Mouse (Mus musculus): ENCODE measurements at regions not wholly inside any gene's neighbourhood (a gene's known extent, or its start where the extent isn't known, plus 50 kb on each side); places are given as distances from the start of the nearest gene placed in this dataset.

- H3K27me3 ChIP-seq (replicated peaks; ENCODE audit: control insufficient read depth, insufficient read depth, low read length), result no peaks in the 10 kb centered on the region
- ATAC-seq, result no peak
- H3K36me3 ChIP-seq (ENCODE audit: control insufficient read depth, insufficient read depth), result no peaks in the 10 kb centered on the region
- H3K4me3 ChIP-seq (ENCODE audit: low read depth, low read length), result no peak overlapping the region
- H3K9me3 ChIP-seq (ENCODE audit: control insufficient read depth), result peaks cover 4% of the 10 kb centered on the region; the same call in 1 of the 2 replicates
- no peak for TF ChIP-seq CTCF (IDR thresholded peaks at IDR 0.05; ENCODE audit: low read depth)
- no peak overlapping the region for H3K9ac ChIP-seq (ENCODE audit: low read depth, low read length)
- no peak overlapping the region for H3K4me2 ChIP-seq (replicated peaks; ENCODE audit: low read depth)
- WGBS, result 72% methylated on average over 4 of the region's 4 CpGs
- H3K27ac ChIP-seq (ENCODE audit: low read depth, low read length), result no peak overlapping the region
- peaks cover 5% of the 10 kb centered on the region; the same call in 1 of the 2 replicates for H3K4me1 ChIP-seq (replicated peaks; ENCODE audit: control insufficient read depth, insufficient read depth, low read length)
Measured at GRCm38 (mm10) chr1:88953516-88953915, 116.7 kb upstream of the Sh3bp4 start.

GRCm38 (mm10) chr1:88954784-88955183 lies 115.4 kb upstream of the Sh3bp4 start:
- Histone ChIP-seq H3K4me2 (replicated peaks; ENCODE audit: low read depth) (no peak overlapping the region), H3K27me3 (replicated peaks; ENCODE audit: control insufficient read depth, insufficient read depth, low read length) (no peaks in the 10 kb centered on the region), H3K9me3 (ENCODE audit: control insufficient read depth) (no peaks in the 10 kb centered on the region), H3K27ac (ENCODE audit: low read depth, low read length) (peak overlapping the region; percentile 35; the same call in 1 of the 2 replicates), H3K4me3 (ENCODE audit: low read depth, low read length) (no peak overlapping the region), H3K9ac (ENCODE audit: low read depth, low read length) (no peak overlapping the region), H3K36me3 (ENCODE audit: control insufficient read depth, insufficient read depth) (no peaks in the 10 kb centered on the region), H3K4me1 (replicated peaks; ENCODE audit: control insufficient read depth, insufficient read depth, low read length) (peaks cover 5% of the 10 kb centered on the region; the same call in 1 of the 2 replicates)
- peak; percentile 19; the same call in 1 of the 2 replicates for TF ChIP-seq CTCF (IDR thresholded peaks at IDR 0.05; ENCODE audit: low read depth)
- 48% methylated on average over 5 of the region's 5 CpGs for WGBS
- peak; percentile 84 for ATAC-seq

- WGBS, result 90% methylated on average over 5 of the region's 5 CpGs
- H3K4me2 ChIP-seq (replicated peaks; ENCODE audit: low read depth), result no peak overlapping the region
- no peaks in the 10 kb centered on the region for H3K27me3 ChIP-seq (replicated peaks; ENCODE audit: control insufficient read depth, insufficient read depth, low read length)
- H3K36me3 ChIP-seq (ENCODE audit: control insufficient read depth, insufficient read depth), result no peaks in the 10 kb centered on the region
- no peak for TF ChIP-seq CTCF (IDR thresholded peaks at IDR 0.05; ENCODE audit: low read depth)
- no peak overlapping the region for H3K27ac ChIP-seq (ENCODE audit: low read depth, low read length)
- H3K4me3 ChIP-seq (ENCODE audit: low read depth, low read length), result no peak overlapping the region
- no peak overlapping the region for H3K9ac ChIP-seq (ENCODE audit: low read depth, low read length)
- no peaks in the 10 kb centered on the region for H3K9me3 ChIP-seq (ENCODE audit: control insufficient read depth)
- peaks cover 5% of the 10 kb centered on the region; the same call in 1 of the 2 replicates for H3K4me1 ChIP-seq (replicated peaks; ENCODE audit: control insufficient read depth, insufficient read depth, low read length)
- no peak for ATAC-seq
Measured at GRCm38 (mm10) chr1:88957061-88957460, 113.2 kb upstream of the Sh3bp4 start.

- TF ChIP-seq CTCF (IDR thresholded peaks at IDR 0.05; ENCODE audit: low read depth), result no peak
- Histone ChIP-seq H3K4me1 (replicated peaks; ENCODE audit: control insufficient read depth, insufficient read depth, low read length) (peaks cover 4% of the 10 kb centered on the region; the same call in 1 of the 2 replicates), H3K36me3 (ENCODE audit: control insufficient read depth, insufficient read depth) (no peaks in the 10 kb centered on the region), H3K9me3 (ENCODE audit: control insufficient read depth) (no peaks in the 10 kb centered on the region), H3K4me3 (ENCODE audit: low read depth, low read length) (no peak overlapping the region), H3K9ac (ENCODE audit: low read depth, low read length) (no peak overlapping the region), H3K27ac (ENCODE audit: low read depth, low read length) (no peak overlapping the region), H3K27me3 (replicated peaks; ENCODE audit: control insufficient read depth, insufficient read depth, low read length) (no peaks in the 10 kb centered on the region), H3K4me2 (replicated peaks; ENCODE audit: low read depth) (no peak overlapping the region)
- WGBS, result 45% methylated on average over 4 of the region's 4 CpGs
- no peak for ATAC-seq
Measured at GRCm38 (mm10) chr1:88959715-88960114, 110.5 kb upstream of the Sh3bp4 start.

- Histone ChIP-seq H3K9ac (ENCODE audit: low read depth, low read length) (no peak overlapping the region), H3K9me3 (ENCODE audit: control insufficient read depth) (no peaks in the 10 kb centered on the region), H3K36me3 (ENCODE audit: control insufficient read depth, insufficient read depth) (no peaks in the 10 kb centered on the region), H3K4me1 (replicated peaks; ENCODE audit: control insufficient read depth, insufficient read depth, low read length) (no peaks in the 10 kb centered on the region), H3K27me3 (replicated peaks; ENCODE audit: control insufficient read depth, insufficient read depth, low read length) (no peaks in the 10 kb centered on the region), H3K27ac (ENCODE audit: low read depth, low read length) (no peak overlapping the region), H3K4me3 (ENCODE audit: low read depth, low read length) (no peak overlapping the region), H3K4me2 (replicated peaks; ENCODE audit: low read depth) (no peak overlapping the region)
- ATAC-seq, result no peak
- WGBS, result 78% methylated on average over 11 of the region's 11 CpGs
- no peak for TF ChIP-seq CTCF (IDR thresholded peaks at IDR 0.05; ENCODE audit: low read depth)
Measured at GRCm38 (mm10) chr1:88960142-88960541, 110.1 kb upstream of the Sh3bp4 start.

GRCm38 (mm10) chr1:88964045-88964747 lies 106.0 kb upstream of the Sh3bp4 start:
- no peak for TF ChIP-seq CTCF (IDR thresholded peaks at IDR 0.05; ENCODE audit: low read depth)
- Histone ChIP-seq H3K27ac (ENCODE audit: low read depth, low read length) (no peak overlapping the region), H3K27me3 (replicated peaks; ENCODE audit: control insufficient read depth, insufficient read depth, low read length) (no peaks in the 10 kb centered on the region), H3K9me3 (ENCODE audit: control insufficient read depth) (no peaks in the 10 kb centered on the region), H3K36me3 (ENCODE audit: control insufficient read depth, insufficient read depth) (no peaks in the 10 kb centered on the region), H3K9ac (ENCODE audit: low read depth, low read length) (no peak overlapping the region), H3K4me3 (ENCODE audit: low read depth, low read length) (no peak overlapping the region), H3K4me2 (replicated peaks; ENCODE audit: low read depth) (no peak overlapping the region), H3K4me1 (replicated peaks; ENCODE audit: control insufficient read depth, insufficient read depth, low read length) (no peaks in the 10 kb centered on the region)
- ATAC-seq, result no peak
- whole genome bisulfite sequencing, result 88% methylated on average over 14 of the region's 14 CpGs

Measured in intestine, postnatal 0 days (tissue).